Mouse (Mus musculus) erythroid progenitor cell, adult 5-6 weeks (primary cell): Measurements from ENCODE around the gene Vmn1r38. TPM values are rescaled to one million over a fixed set of nuclear protein-coding genes. Genes with fewer than 3 reads are reported as not detected.
"Not testable (repeated sequence)": the region's sequence is repeated elsewhere in the genome, so short reads cannot be mapped to it uniquely, and the experiment has no call there.

ENCODE experiments used
- ATAC-seq: replicated peaks from 2 replicates; pipeline ENCODE4 v1.8.0; 2016; ENCODE audit warnings: moderate number of reproducible peaks, mild to moderate bottlenecking, moderate TSS enrichment, inconsistent platforms; ENCODE audit not compliant: poor library complexity, low FRiP score, severe bottlenecking
- total RNA-seq, 2 experiments: library from RNA; stranded (forward) in 1 of 2; stranded (reverse) in 1 of 2; fragments of 150-400 nt in 1 of 2; fragments of 186-747, 209-891 nt in 1 of 2; gene quantifications; 2 replicates each; pipeline versions ENCODE4 v1.2.3 to v1.2.4; 2015 to 2017; ENCODE audit warnings: low replicate concordance in 2 of 2

Vmn1r38 gene
- total RNA-seq (2015; ENCODE audit: low replicate concordance) (not detected in 2 replicates), total RNA-seq (2017; ENCODE audit: low replicate concordance) (not detected in 2 replicates)

DNA sequence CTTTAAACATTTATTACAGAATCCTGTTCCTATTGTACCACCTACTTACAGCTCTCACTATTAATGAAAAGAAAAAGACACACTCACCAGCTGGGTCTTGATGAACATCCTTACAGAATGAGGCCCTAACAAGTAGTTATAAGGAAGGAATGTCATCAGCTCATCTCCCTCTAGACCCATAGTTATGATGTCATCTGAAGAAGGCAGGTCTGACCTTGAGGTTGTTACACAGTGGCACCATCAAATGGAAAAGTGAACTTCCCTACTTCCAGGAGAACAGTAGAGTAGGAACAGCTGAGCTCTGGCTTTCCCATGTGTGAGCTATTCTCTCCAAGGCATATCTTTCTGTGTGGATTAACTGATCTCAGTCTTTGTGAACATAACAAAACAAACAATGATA, at the start of gene Vmn1r38:
Gene Vmn1r38 (minus strand): TSS at position 101 of the 400 bp plus-strand sequence.
- ATAC-seq = not testable (repeated sequence)

DNA sequence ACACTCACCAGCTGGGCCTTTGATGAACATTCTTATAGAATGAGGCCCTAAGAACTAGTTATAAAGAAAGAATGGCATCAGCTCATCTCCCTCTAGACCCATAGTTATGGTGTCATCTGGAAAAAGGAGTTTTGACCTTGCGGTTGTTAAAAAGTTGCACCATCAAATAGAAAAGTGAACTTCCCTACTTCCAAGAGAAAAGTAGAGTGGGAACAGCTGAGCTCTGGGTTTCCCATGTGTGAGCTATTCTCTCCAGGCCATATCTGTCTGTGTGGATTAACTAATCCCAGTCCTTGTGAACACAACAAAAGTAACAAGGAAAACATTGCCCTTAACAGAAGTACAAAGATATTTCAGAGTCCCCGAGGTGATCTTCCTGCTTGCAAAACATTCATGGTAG, 28.1 kb upstream of the Vmn1r38 start, which contains the start of gene Vmn1r39:
Gene Vmn1r39 (minus strand): TSS at position 101 of the 400 bp plus-strand sequence.
- ATAC-seq = no peak

DNA sequence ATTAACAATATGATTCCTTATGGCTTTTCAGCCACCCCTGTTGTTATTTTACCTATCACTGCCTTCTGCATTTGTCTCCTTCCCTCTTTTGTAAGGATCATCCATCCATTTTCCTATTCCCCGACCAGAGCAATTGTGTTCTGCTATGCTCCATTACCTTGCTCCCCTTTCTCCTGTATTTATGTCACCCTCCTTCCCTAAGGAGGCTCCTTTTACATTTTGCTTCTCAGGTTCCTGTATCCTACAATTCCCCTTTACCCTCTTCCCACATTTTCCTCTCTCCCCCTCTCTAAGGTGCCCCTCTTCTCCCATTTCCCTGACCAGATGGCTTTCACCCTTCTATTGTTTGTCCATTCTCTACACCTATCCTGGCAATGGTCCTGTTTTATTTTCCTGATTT, 23.9 kb upstream of the Vmn1r38 start:
- ATAC-seq = no peak

DNA sequence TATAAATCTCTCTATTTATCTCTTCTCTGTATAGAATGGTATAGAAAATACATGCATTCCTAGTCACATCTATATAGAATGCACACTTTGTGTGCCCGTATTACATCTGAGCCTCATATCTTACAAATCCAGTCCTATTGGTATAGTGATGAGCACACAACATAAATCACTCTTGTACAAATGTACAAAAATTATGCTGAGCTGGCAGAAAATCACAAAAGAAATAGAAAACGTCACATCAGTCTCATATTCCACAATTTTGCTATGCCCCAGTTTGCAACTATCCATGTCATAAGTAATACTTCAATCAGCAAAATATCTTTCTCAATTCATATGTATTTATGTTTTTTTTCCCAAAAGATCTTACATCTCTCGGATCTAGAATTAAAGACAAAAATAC, 23.3 kb upstream of the Vmn1r38 start:
- no peak for ATAC-seq

DNA sequence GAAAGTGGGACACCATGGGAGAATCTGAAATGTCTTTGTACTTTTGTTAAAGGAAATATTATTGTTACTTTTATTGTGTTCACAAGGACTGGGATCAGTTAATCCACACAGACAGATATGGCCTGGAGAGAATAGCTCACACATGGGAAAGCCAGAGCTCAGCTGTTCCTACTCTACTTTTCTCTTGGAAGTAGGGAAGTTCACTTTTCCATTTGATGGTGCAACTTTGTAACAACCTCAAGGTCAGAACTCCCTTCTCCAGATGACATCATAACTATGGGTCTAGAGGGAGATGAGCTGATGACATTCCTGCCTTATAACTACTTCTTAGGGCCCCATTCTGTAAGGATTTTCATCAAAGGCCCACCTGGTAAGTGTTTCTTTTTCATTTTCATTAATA, 53.3 kb downstream of the Vmn1r38 start, which contains the start of gene Vmn1r37:
Gene Vmn1r37 (plus strand): TSS at position 301 of the 400 bp plus-strand sequence.
- not testable (repeated sequence) for ATAC-seq

Other genes starting within 250 kb of the Vmn1r38 start
- gene Mad2l1, start 247.2 kb downstream of the Vmn1r38 start, total RNA-seq (2015; ENCODE audit: low replicate concordance) = 194 and 200 TPM in 2 replicates
- gene Mad2l1, start 247.2 kb downstream of the Vmn1r38 start, total RNA-seq (2017; ENCODE audit: low replicate concordance) = 104 and 148 TPM in 2 replicates
- not detected in 2 replicates for gene Vmn1r32, start 222.5 kb downstream of the Vmn1r38 start, total RNA-seq (2015; ENCODE audit: low replicate concordance)
- gene Vmn1r32, start 222.5 kb downstream of the Vmn1r38 start, total RNA-seq (2017; ENCODE audit: low replicate concordance) = not detected in 2 replicates
- not detected in 2 replicates for gene Vmn1r33, start 164.3 kb downstream of the Vmn1r38 start, total RNA-seq (2015; ENCODE audit: low replicate concordance)
- not detected in 2 replicates for gene Vmn1r33, start 164.3 kb downstream of the Vmn1r38 start, total RNA-seq (2017; ENCODE audit: low replicate concordance)
- not detected in 2 replicates for gene Vmn1r34, start 138.7 kb downstream of the Vmn1r38 start, total RNA-seq (2015; ENCODE audit: low replicate concordance)
- not detected in 2 replicates for gene Vmn1r34, start 138.7 kb downstream of the Vmn1r38 start, total RNA-seq (2017; ENCODE audit: low replicate concordance)
- gene Vmn1r35, start 96.7 kb downstream of the Vmn1r38 start, total RNA-seq (2015; ENCODE audit: low replicate concordance) = not detected in 2 replicates
- gene Vmn1r35, start 96.7 kb downstream of the Vmn1r38 start, total RNA-seq (2017; ENCODE audit: low replicate concordance) = not detected in 2 replicates
- gene Vmn1r36, start 63.5 kb downstream of the Vmn1r38 start, total RNA-seq (2015; ENCODE audit: low replicate concordance) = not detected in 2 replicates
- gene Vmn1r36, start 63.5 kb downstream of the Vmn1r38 start, total RNA-seq (2017; ENCODE audit: low replicate concordance) = not detected in 2 replicates
- gene Vmn1r37, start 53.2 kb downstream of the Vmn1r38 start, total RNA-seq (2015; ENCODE audit: low replicate concordance) = not detected in 2 replicates
- gene Vmn1r37, start 53.2 kb downstream of the Vmn1r38 start, total RNA-seq (2017; ENCODE audit: low replicate concordance) = not detected in 2 replicates
- not detected in 2 replicates for gene Vmn1r39, start 28.0 kb upstream of the Vmn1r38 start, total RNA-seq (2015; ENCODE audit: low replicate concordance)
- gene Vmn1r39, start 28.0 kb upstream of the Vmn1r38 start, total RNA-seq (2017; ENCODE audit: low replicate concordance) = not detected in 2 replicates
- gene Gng12, start 113.8 kb upstream of the Vmn1r38 start, total RNA-seq (2015; ENCODE audit: low replicate concordance) = 12.3 and 30.2 TPM in 2 replicates
- 4.9 and 8.2 TPM in 2 replicates for gene Gng12, start 113.8 kb upstream of the Vmn1r38 start, total RNA-seq (2017; ENCODE audit: low replicate concordance)